Mouse (Mus musculus) liver, embryonic 14.5 days (tissue): ENCODE measurements around the gene Asf1b.

ENCODE experiments used
- CTCF ChIP-seq: IDR thresholded peaks from 2 replicates; pipeline ENCODE4 v1.5.1; 2016; ENCODE audit warnings: antibody characterized with exemption, low read depth, control low read depth
- EP300 ChIP-seq: IDR thresholded peaks from 2 replicates; pipeline ENCODE4 v1.6.1; 2016; ENCODE audit warnings: antibody characterized with exemption, low read depth

- TF ChIP-seq CTCF (peak; percentile 69), EP300 (no peak)
Observed at GRCm38 (mm10) chr8:83998231-83999056, 43.1 kb downstream of the Asf1b start.
